ENCODE assay signal across 25 mouse cellular contexts in genomic region chr6:90518892-90519291, GRCm38 (mm10). TPM values are rescaled to one million over a fixed set of nuclear protein-coding genes. Genes with fewer than 3 reads are reported as not detected.
DNase-seq lines count a peak whose midpoint lies in the region; ATAC-seq and TF ChIP-seq lines count a peak whose summit lies in the region.
"Had no signal": no experiment of that assay in that cellular context is flagged by ENCODE, and none has a peak within 500 bp of the region (broad histone marks: within the 10 kb centered on the region; RNA-seq: fewer than 3 reads in every experiment).

No protein-coding gene starts in this region.

- no peak overlapping the region for H3K9ac ChIP-seq in heart, postnatal 0 days (replicated peaks; ENCODE audit: low read depth, low read length)
- H3K9ac ChIP-seq: heart, embryonic 15.5 days; hindbrain, embryonic 14.5 days; limb, embryonic 13.5 days; midbrain, embryonic 12.5 days had no signal

- H3K27me3 ChIP-seq in heart, postnatal 0 days (ENCODE audit: control insufficient read depth, insufficient read depth, low read length): 0 out of 2 replicates have a peak, but pooled peaks cover 2% of the 10 kb centered on the region
- H3K27me3 ChIP-seq: heart, embryonic 15.5 days; midbrain, embryonic 12.5 days had no signal

- no peaks in the 10 kb centered on the region for H3K36me3 ChIP-seq in heart, postnatal 0 days (replicated peaks; ENCODE audit: control insufficient read depth, insufficient read depth, low read length)
- H3K36me3 ChIP-seq: heart, embryonic 15.5 days; limb, embryonic 13.5 days; midbrain, embryonic 12.5 days had no signal

- WGBS in heart, postnatal 0 days: 35% methylated on average over 3 of the region's 3 CpGs

- no peak overlapping the region for H3K4me3 ChIP-seq in gastrocnemius, adult 2 months
- H3K4me3 ChIP-seq in heart, postnatal 0 days (ENCODE audit: low read depth, low read length): no peak overlapping the region
- H3K4me3 ChIP-seq in layer of hippocampus, adult 2 months: no peak overlapping the region
- H3K4me3 ChIP-seq: erythroblast, embryonic 14.5 days; heart, embryonic 15.5 days; limb, embryonic 13.5 days; megakaryocyte, embryonic 14.5 days; midbrain, embryonic 12.5 days; myocyte had no signal

- TF ChIP-seq CTCF in gastrocnemius, adult 2 months (IDR thresholded peaks at IDR 0.05): no peak
- TF ChIP-seq CTCF in heart, postnatal 0 days (IDR thresholded peaks at IDR 0.05; ENCODE audit: low read depth): no peak
- no peak for TF ChIP-seq CTCF in layer of hippocampus, adult 2 months (conservative IDR thresholded peaks at IDR 0.05)

- peaks cover 3% of the 10 kb centered on the region; the same call in 1 of the 2 replicates for H3K4me1 ChIP-seq in heart, postnatal 0 days (ENCODE audit: control insufficient read depth, insufficient read depth)
- H3K4me1 ChIP-seq: midbrain, embryonic 12.5 days had no signal

- H3K9me3 ChIP-seq in heart, postnatal 0 days (replicated peaks; ENCODE audit: control insufficient read depth, low read length): no peaks in the 10 kb centered on the region
- H3K9me3 ChIP-seq: heart, embryonic 15.5 days; limb, embryonic 13.5 days; megakaryocyte, embryonic 14.5 days; midbrain, embryonic 12.5 days had no signal

- H3K27ac ChIP-seq in gastrocnemius, adult 2 months: peak overlapping the region; percentile 24; the same call in 1 of the 2 replicates
- H3K27ac ChIP-seq in heart, postnatal 0 days (ENCODE audit: low read depth): no peak overlapping the region
- H3K27ac ChIP-seq in layer of hippocampus, adult 2 months: no peak overlapping the region
- H3K27ac ChIP-seq: heart, embryonic 15.5 days; hindbrain, embryonic 14.5 days; limb, embryonic 13.5 days; midbrain, embryonic 12.5 days had no signal

- 0 out of 2 replicates have a peak, but pooled peaks have one; percentile 34 for ATAC-seq in heart, postnatal 0 days (ENCODE audit: insufficient read depth, low read depth)
- ATAC-seq: activated CD4-positive, CD25-positive, alpha-beta regulatory T cell, adult 4 months; forebrain, embryonic 16.5 days had no signal

- no peak overlapping the region for H3K4me2 ChIP-seq in heart, postnatal 0 days (ENCODE audit: low read depth, low read length)
- H3K4me2 ChIP-seq: heart, embryonic 15.5 days; hindbrain, embryonic 14.5 days; limb, embryonic 13.5 days; liver, embryonic 11.5 days; midbrain, embryonic 12.5 days had no signal

- DNase-seq in gastrocnemius, adult 2 months: no peak
- DNase-seq in gastrocnemius, postnatal 25 days: no peak
- no peak for DNase-seq in heart, postnatal 0 days (ENCODE audit: low spot score)
- DNase-seq in heart, postnatal 4 days: no peak
- DNase-seq in adrenal gland, postnatal 14 days: peak; percentile 75
- DNase-seq in layer of hippocampus, adult 2 months (ENCODE audit: low spot score in 2 of 2): no peak
- DNase-seq: B cell, adult 2 months; cerebellum, adult 11-12 months; cerebellum, postnatal 14 days; kidney, adult 11 months; kidney, postnatal 14 days; lung, postnatal 4 days; retina, postnatal 1 day; right cerebral cortex, postnatal 14 days had no signal

- intact Hi-C loops in gastrocnemius, adult 2 months (cut with DNase I): no loop called here

- TF ChIP-seq EP300 in heart, postnatal 0 days (IDR thresholded peaks at IDR 0.05; ENCODE audit: low read depth): no peak

RNA-seq across cellular contexts. Expression of gene Aldh1l1, which starts 32.7 kb away (rescaled TPM):
- 1 to 10 TPM; 3.6 to 5.3 TPM for total RNA-seq in gastrocnemius, adult 2 months (2021)
- 1 to 10 TPM; 5.0 to 7.6 TPM for total RNA-seq in gastrocnemius, postnatal 25 days (2021)
- 5.9 and 7.7 TPM in 2 replicates for total RNA-seq in heart, postnatal 0 days (2014; rRNA removed; ENCODE audit: low replicate concordance)
- polyA plus RNA-seq in heart, postnatal 0 days (2015; fragmentation: Nextera tagmentation; extraction: Ambion mirVana): 2.3 and 2.8 TPM in 2 replicates
- total RNA-seq in heart, postnatal 4 days (2021): 1 to 10 TPM in 1 of 2 experiments, under 1 TPM in 1; 0.61 to 1.2 TPM
- 66.2 and 130 TPM in 2 replicates for total RNA-seq in adrenal gland, postnatal 14 days (2021)
- total RNA-seq in layer of hippocampus, adult 2 months (2021): 10 to 100 TPM; 39.3 to 45.2 TPM
- polyA plus RNA-seq: erythroblast, embryonic 14.5 days had no signal

RNA-seq across cellular contexts. Expression of gene Klf15, which starts 56.5 kb away (rescaled TPM):
- total RNA-seq in gastrocnemius, adult 2 months (2021): 10 to 100 TPM; 54.4 to 64.4 TPM
- total RNA-seq in gastrocnemius, postnatal 25 days (2021): 10 to 100 TPM; 29.8 to 33.3 TPM
- 56.9 and 74.5 TPM in 2 replicates for total RNA-seq in heart, postnatal 0 days (2014; rRNA removed; ENCODE audit: low replicate concordance)
- 15.6 and 23.4 TPM in 2 replicates for polyA plus RNA-seq in heart, postnatal 0 days (2015; fragmentation: Nextera tagmentation; extraction: Ambion mirVana)
- 10 to 100 TPM in 1 of 2 experiments, 1 to 10 TPM in 1; 9.7 to 11.6 TPM for total RNA-seq in heart, postnatal 4 days (2021)
- 38.0 and 40.0 TPM in 2 replicates for total RNA-seq in adrenal gland, postnatal 14 days (2021)
- total RNA-seq in layer of hippocampus, adult 2 months (2021): 10 to 100 TPM; 29.9 to 33.8 TPM
- total RNA-seq: hematopoietic stem cell, adult 5-6 weeks had no signal
- polyA plus RNA-seq: activated CD4-positive, CD25-positive, alpha-beta regulatory T cell, adult 4 months; erythroblast, embryonic 14.5 days had no signal
